Mouse (Mus musculus) neural tube, embryonic 11.5 days (tissue): ENCODE measurements around the gene Ptp4a2. TPM values are rescaled to one million over a fixed set of nuclear protein-coding genes. Genes with fewer than 3 reads are reported as not detected.

Source experiments
- ATAC-seq: fragments of 200-750 bp; cut with Nextera tagmentation; 2 replicates; pipeline ENCODE4 v1.8.0; 2017; ENCODE audit warnings: moderate number of reproducible peaks, mild to moderate bottlenecking, moderate TSS enrichment, moderate library complexity; ENCODE audit not compliant: insufficient read depth, low FRiP score, low TSS enrichment
- DNase-seq: peaks from one replicate; pipeline ENCODE4 v3.0.0-alpha.2; 2015; ENCODE audit warnings: low spot score
- H3K27ac ChIP-seq: fragments of 300-500 bp; sonication (generic); 2 replicates; pipeline ENCODE4 v1.5.1; 2014; ENCODE audit warnings: low read depth, mild to moderate bottlenecking, low read length
- H3K27me3 ChIP-seq: fragments of 300-500 bp; sonication (generic); 2 replicates; pipeline ENCODE4 v1.6.1; 2014; ENCODE audit warnings: mild to moderate bottlenecking, low read length, mixed read lengths; ENCODE audit not compliant: control insufficient read depth, insufficient read depth
- H3K36me3 ChIP-seq: fragments of 300-500 bp; sonication (generic); 2 replicates; pipeline ENCODE4 v1.6.1; 2014; ENCODE audit warnings: mild to moderate bottlenecking, low read length, moderate library complexity, mixed read lengths; ENCODE audit not compliant: control insufficient read depth, insufficient read depth
- H3K4me1 ChIP-seq: fragments of 300-500 bp; sonication (generic); 2 replicates; pipeline ENCODE4 v1.6.1; 2014; ENCODE audit warnings: low read length, mixed read lengths; ENCODE audit not compliant: control insufficient read depth, insufficient read depth
- H3K4me2 ChIP-seq: fragments of 300-500 bp; sonication (generic); 2 replicates; pipeline ENCODE4 v1.6.1; 2014; ENCODE audit warnings: low read depth, mild to moderate bottlenecking, moderate library complexity
- H3K4me3 ChIP-seq: fragments of 300-500 bp; sonication (generic); 2 replicates; pipeline ENCODE4 v1.5.1; 2014; ENCODE audit warnings: low read depth, low read length
- H3K9ac ChIP-seq: fragments of 300-500 bp; sonication (generic); 2 replicates; pipeline ENCODE4 v1.6.1; 2014; ENCODE audit warnings: mild to moderate bottlenecking, low read length
- H3K9me3 ChIP-seq: fragments of 300-500 bp; sonication (generic); 2 replicates; pipeline ENCODE4 v1.6.1; 2016; ENCODE audit warnings: low read length; ENCODE audit not compliant: control insufficient read depth
- WGBS: fragments of 180-500 bp; shearing (Covaris S2); extraction: QIAGEN DNeasy Blood & Tissue Kit; methylation state at CpG from one replicate; pipeline ENCODE4 v1.1.7; 2014; 5-methylcytosine and 5-hydroxymethylcytosine counted together
- polyA plus RNA-seq: library from polyadenylated mRNA; unstranded; fragments of >200 nt; fragmentation: Nextera tagmentation; extraction: Ambion mirVana; gene quantifications from 2 replicates; pipeline ENCODE4 v1.2.1, GENCODE M21; 2014

The Ptp4a2 gene
- polyA plus RNA-seq, 1 experiment from 2014 or later = 316 TPM

GRCm38 (mm10) chr4:129811605-129812468 lies 818 bp downstream of the Ptp4a2 start:
- Histone ChIP-seq H3K4me3 (no peak overlapping the region), H3K4me1 (0 out of 2 replicates have a peak, but pooled peaks cover 2% of the 10 kb centered on the region), H3K36me3 (no peaks in the 10 kb centered on the region), H3K9ac (no peak overlapping the region), H3K27me3 (0 out of 2 replicates have a peak, but pooled peaks cover 2% of the 10 kb centered on the region), H3K27ac (no peak overlapping the region), H3K4me2 (no peak overlapping the region), H3K9me3 (no peaks in the 10 kb centered on the region)
- DNase-seq = no peak
- 74% methylated on average over 14 of the region's 14 CpGs for WGBS
- no peak for ATAC-seq

DNA sequence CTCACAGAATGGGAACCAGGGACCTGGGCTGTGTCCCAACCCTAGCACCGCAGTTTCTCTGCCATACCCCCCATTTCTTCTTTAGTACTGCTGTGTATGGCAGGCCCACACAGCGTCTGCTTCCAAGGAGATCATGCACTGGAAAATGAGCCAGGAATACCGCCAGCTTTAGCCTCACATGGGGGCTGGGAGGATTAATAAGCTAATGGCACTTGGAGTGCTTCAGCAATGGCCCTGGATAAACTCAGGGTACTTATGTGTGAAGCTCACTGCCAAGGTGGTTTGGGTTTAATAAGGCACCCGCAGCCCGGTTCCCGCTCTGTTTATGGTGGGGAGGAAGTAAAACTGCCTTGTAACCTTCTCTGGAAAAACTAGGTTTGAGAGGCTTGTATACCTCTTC lies 6.6 kb downstream of the Ptp4a2 start:
- Histone ChIP-seq H3K4me3 (no peak overlapping the region), H3K27me3 (no peaks in the 10 kb centered on the region), H3K9me3 (no peaks in the 10 kb centered on the region), H3K9ac (no peak overlapping the region), H3K27ac (no peak overlapping the region), H3K36me3 (no peaks in the 10 kb centered on the region), H3K4me2 (no peak overlapping the region), H3K4me1 (peaks cover 18% of the 10 kb centered on the region)
- DNase-seq = no peak
- ATAC-seq = no peak
- 88% methylated on average over 6 of the region's 6 CpGs for WGBS

DNA sequence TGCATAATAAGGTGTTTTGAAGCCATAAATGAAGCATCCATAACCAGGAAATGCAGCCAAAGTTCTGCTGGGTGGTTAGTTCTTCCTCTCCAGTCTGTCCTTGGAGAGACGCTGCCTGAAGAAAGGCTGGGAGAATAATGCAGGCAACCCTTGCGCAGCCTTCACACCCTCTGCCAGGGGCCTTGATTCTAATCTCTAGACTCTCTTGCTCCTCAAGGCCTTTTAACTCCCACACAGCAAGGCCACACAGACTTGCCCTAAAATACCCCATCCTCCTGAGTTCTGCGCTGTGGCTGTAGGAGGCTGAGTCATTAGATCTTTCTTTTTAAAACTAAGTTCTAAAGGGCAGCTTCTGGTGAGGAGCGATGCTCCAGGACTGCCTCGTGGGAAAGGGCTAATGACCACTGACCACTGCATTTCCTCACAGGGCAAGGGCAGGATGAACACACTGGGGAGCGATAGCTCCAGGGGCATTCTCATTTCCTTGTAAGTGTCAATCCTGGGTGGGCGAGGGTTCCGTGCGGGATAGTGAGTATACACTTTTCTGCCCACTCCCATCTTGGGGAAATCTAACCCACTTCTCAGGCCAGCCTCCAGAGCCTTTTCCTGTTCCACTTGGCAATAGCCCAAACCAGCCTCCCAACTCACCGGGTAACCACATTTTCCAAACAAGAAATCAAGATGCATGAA lies 7.6 kb downstream of the Ptp4a2 start:
- no peak for DNase-seq
- no peaks in the 10 kb centered on the region for H3K27me3 ChIP-seq
- ATAC-seq = no peak
- H3K9ac ChIP-seq = no peak overlapping the region
- WGBS = 82% methylated on average over 10 of the region's 10 CpGs
- H3K9me3 ChIP-seq = no peaks in the 10 kb centered on the region
- H3K36me3 ChIP-seq = no peaks in the 10 kb centered on the region
- peaks cover 21% of the 10 kb centered on the region for H3K4me1 ChIP-seq
- no peak overlapping the region for H3K4me3 ChIP-seq
- H3K4me2 ChIP-seq = no peak overlapping the region
- no peak overlapping the region for H3K27ac ChIP-seq

DNA sequence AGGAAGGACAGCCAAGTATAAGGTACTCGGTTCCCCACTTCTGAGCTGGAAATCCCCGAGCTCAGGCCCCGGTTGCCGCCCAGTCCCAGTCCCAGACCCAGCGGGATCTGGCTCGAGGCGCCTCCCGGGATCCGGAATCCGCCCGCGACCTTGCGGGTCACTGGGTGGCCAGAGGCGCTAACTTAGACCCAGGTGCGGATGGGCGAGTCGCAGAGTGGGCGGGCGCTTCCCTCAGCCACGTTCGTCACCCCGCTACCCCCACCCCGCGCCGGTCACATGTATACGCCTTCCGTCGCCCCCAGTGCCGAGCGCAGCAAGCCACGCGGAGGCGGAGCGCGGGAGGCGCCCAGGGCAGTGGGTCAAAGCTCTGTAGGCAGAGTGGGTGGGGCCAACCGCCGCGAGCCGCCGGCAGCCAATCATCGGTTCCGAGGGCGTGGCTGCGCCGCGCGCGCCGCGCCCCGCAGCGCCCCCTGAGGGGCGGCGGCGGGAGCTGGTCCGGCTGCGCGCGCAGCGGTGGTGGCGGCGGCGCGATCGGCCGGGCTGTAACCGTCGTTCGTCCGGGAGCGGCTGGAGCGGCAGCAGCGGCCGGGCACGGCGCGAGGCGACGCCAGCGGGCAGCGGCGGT lies 8.8 kb downstream of the Ptp4a2 start:
- WGBS = under 1% methylated on average over 53 of the region's 83 CpGs

DNA sequence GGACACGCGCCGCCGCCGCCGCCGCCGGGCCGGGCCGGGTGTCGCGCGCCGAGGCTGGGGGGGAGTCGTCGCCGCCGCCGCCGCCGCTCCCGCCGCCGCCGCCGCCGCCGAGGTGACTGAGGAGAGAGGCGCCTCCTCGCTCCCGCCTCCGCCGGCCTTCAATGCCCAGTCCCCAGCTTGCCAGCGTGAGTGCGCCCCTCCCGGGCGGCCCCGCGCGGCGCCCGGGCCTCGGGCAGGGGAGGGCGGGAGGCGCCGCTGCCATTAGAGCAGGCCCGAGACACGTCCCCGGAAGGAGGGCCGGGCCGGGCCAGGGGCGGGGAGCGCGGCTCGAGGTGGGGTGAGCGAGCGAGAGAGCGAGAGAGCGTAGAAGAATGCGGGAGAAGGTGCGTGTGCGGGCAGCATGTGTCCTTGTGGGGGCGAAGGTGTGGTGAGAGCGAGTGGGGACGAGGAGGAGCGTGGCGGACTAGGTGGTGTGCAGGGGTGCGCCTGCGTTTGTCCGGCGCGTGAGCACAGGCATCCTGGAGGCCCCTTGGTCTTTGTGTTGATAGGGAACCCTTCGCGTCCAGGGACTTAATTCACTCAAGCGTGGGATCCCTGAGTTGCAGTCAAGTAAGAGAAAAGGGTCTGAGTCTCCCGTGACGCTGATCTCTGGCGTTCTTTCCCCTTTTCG lies 9.5 kb downstream of the Ptp4a2 start:
- ATAC-seq (peak; percentile 81), DNase-seq (peak; percentile 85)
- peak overlapping the region; percentile 95 for H3K27ac ChIP-seq
- peaks cover 21% of the 10 kb centered on the region for H3K4me1 ChIP-seq
- H3K27me3 ChIP-seq = no peaks in the 10 kb centered on the region
- peak overlapping the region; percentile 77 for H3K4me2 ChIP-seq
- H3K4me3 ChIP-seq = peak overlapping the region; percentile 91
- H3K9ac ChIP-seq = peak overlapping the region; percentile 96
- H3K36me3 ChIP-seq = no peaks in the 10 kb centered on the region
- H3K9me3 ChIP-seq = no peaks in the 10 kb centered on the region
- under 1% methylated on average over 37 of the region's 79 CpGs for WGBS

More for the DNA sequence above, 8.8 kb downstream of the Ptp4a2 start:
- Histone ChIP-seq H3K9me3 (no peaks in the 10 kb centered on the region), H3K4me1 (peaks cover 21% of the 10 kb centered on the region), H3K27ac (peak overlapping the region; percentile 95), H3K4me3 (peak overlapping the region; percentile 91), H3K36me3 (no peaks in the 10 kb centered on the region), H3K9ac (peak overlapping the region; percentile 96), H3K27me3 (no peaks in the 10 kb centered on the region), H3K4me2 (peak overlapping the region; percentile 77)
- ATAC-seq = peak; percentile 96
- DNase-seq = peak; percentile 95

DNA sequence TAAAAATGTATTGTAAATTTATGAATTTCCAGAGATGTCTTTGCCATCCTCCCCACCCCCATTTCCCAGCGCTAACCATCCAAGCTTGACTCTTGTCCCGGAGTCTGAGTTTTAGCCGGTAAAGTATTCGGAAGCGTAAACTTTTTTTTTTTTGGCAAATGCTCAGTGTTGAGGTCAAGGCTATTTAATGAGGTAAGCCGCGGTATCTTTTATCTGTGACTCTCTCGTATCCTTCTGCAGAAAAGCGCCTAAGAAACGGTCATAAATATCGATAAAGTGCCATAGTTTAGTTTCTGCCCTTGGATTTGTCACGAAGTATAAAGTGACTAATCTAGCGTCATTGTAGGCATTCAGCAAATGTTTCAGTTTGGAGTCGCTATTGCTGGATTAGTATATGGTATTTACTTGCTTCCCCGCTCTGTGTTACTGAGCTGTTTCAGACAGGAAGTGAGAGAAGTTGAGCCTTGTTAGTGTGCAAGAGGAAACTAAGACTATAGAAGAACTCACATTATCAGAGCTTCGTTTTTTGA lies 10.1 kb downstream of the Ptp4a2 start:
- H3K36me3 ChIP-seq = no peaks in the 10 kb centered on the region
- ATAC-seq (no peak), DNase-seq (no peak)
- peak overlapping the region; percentile 77 for H3K4me2 ChIP-seq
- WGBS = 3% methylated on average over 16 of the region's 16 CpGs
- H3K4me3 ChIP-seq = peak overlapping the region; percentile 91
- no peaks in the 10 kb centered on the region for H3K27me3 ChIP-seq
- H3K9me3 ChIP-seq = no peaks in the 10 kb centered on the region
- H3K4me1 ChIP-seq = peaks cover 21% of the 10 kb centered on the region
- H3K27ac ChIP-seq = peak overlapping the region; percentile 95; the same call in 1 of the 2 replicates
- peak overlapping the region; percentile 96 for H3K9ac ChIP-seq

- no peak for DNase-seq
- Histone ChIP-seq H3K4me1 (peaks cover 21% of the 10 kb centered on the region), H3K9me3 (no peaks in the 10 kb centered on the region), H3K4me2 (peak overlapping the region; percentile 77), H3K36me3 (no peaks in the 10 kb centered on the region), H3K27me3 (no peaks in the 10 kb centered on the region), H3K27ac (no peak overlapping the region), H3K4me3 (no peak overlapping the region), H3K9ac (no peak overlapping the region)
- WGBS = 79% methylated on average over 3 of the region's 3 CpGs
- no peak for ATAC-seq
Observed at GRCm38 (mm10) chr4:129822324-129822723, 11.3 kb downstream of the Ptp4a2 start.

DNA sequence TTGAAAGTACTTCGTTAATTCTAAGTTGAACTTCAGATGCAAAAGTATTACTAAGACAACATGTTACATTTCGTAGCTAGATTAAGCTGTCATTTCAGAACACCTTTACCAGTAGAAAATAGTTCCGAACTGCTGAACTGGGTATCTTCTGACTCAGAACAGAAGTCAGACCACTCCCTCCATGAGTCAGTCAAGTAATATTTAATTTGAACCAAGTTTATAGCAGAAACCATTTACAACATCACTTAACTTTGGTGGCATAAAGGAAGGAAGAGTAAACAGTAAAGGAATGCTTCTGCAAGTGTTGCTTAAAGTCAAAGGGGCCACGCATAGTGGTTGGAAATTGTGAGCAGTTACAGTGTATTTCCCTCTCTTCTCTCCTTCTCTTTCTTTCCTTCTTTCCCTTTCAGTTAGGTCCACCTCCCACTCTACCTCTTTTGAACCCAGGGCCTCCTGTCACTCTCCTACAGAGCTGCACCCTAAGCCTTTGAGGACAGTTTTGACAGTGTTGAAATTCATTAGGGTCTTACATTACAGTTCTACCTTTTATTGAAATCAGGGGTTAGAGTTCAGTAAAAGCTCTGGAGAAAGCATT lies 12.3 kb downstream of the Ptp4a2 start:
- Histone ChIP-seq H3K27ac (no peak overlapping the region), H3K36me3 (no peaks in the 10 kb centered on the region), H3K9me3 (no peaks in the 10 kb centered on the region), H3K4me3 (no peak overlapping the region), H3K27me3 (no peaks in the 10 kb centered on the region), H3K4me2 (no peak overlapping the region), H3K4me1 (peaks cover 21% of the 10 kb centered on the region), H3K9ac (no peak overlapping the region)
- ATAC-seq = no peak
- no peak for DNase-seq
- 91% methylated on average over 4 of the region's 4 CpGs for WGBS
